Mouse (Mus musculus) adrenal gland, postnatal 36 days (tissue): Measurements from ENCODE around the gene Nr1h5. TPM values are rescaled to one million over a fixed set of nuclear protein-coding genes. Genes with fewer than 3 reads are reported as not detected.

Experiments used
- total RNA-seq, 2 experiments: library from RNA; stranded (reverse); gene quantifications; 2 replicates each; pipeline ENCODE4 v1.2.3; 2021

Nr1h5 gene
- total RNA-seq, 2 experiments from 2014 or later, result not detected

Other genes starting within 250 kb of the Nr1h5 start
- 1 to 10 TPM; 5.6 to 6.1 TPM for gene Tspan2, start 229.6 kb downstream of the Nr1h5 start, total RNA-seq
- not detected for gene Tshb, start 181.4 kb downstream of the Nr1h5 start, total RNA-seq
- gene Sycp1, start 28.0 kb downstream of the Nr1h5 start, total RNA-seq, result not detected
- 10 to 100 TPM; 71.7 to 74.6 TPM for gene Sike1, start 31.6 kb upstream of the Nr1h5 start, total RNA-seq
- 100 to 1,000 TPM; 398 to 439 TPM for gene Csde1, start 56.3 kb upstream of the Nr1h5 start, total RNA-seq
- 10 to 100 TPM; 59.2 to 64.6 TPM for gene Nras, start 94.2 kb upstream of the Nr1h5 start, total RNA-seq
- not detected for gene Ampd1, start 109.9 kb upstream of the Nr1h5 start, total RNA-seq
- gene Dennd2c, start 138.5 kb upstream of the Nr1h5 start, total RNA-seq, result 1 to 10 TPM; 1.5 to 1.7 TPM
- gene Bcas2, start 207.5 kb upstream of the Nr1h5 start, total RNA-seq, result 10 to 100 TPM; 55.9 to 56.4 TPM